Mouse (Mus musculus): ENCODE data around the gene Itga5. TPM values are rescaled to one million over a fixed set of nuclear protein-coding genes. Genes with fewer than 3 reads are reported as not detected.

Itga5 gene
- polyA plus RNA-seq, 1 experiment from 2014 or later: 62.4 TPM

DNA sequence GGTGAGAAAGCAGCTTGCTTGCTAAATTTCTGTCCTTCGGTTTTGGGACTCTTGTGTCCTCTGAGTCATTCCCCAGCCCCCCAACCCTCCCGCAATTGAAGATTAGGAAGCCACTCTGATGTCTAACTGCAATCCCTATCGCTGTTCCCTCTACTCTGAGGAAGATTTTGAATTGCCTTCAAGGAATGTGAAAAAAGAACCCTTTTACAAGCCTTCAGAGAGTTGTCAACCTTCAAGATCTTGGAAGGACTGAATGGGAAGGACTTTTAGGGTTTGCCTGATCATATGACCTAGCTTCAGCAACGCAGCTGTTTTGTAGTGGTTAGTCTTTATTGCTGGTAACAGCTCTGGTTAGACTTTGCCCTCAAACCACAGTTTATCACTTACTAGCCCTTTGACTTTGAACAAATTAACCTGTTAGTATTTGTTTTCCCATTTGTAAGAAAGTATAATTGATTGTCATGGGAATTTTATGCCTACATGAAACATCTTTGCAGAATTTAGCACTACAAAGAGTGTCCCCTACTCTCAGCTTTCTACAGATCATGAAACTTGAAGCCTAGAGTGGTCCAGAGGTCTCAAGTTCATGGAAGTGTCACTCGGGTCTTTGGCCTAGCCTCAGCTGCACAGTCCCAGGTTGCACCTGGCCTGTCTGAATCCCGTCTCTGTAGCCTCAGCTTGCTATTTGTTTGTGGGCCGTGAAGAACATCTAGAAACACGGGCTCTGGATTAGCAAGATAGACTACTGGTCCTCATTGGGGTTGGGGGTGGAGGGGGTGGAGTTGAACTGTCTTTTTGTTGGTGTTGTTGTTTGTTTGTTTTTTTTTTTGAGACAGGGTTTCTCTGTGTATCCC lies 60.5 kb downstream of the Itga5 start:
- peak overlapping the region; percentile 54 for H3K4me3 ChIP-seq
- peak overlapping the region; percentile 51 for H3K9ac ChIP-seq
- 41% methylated on average over 8 of the region's 8 CpGs for WGBS
- no peaks in the 10 kb centered on the region for H3K9me3 ChIP-seq (replicated peaks)
- H3K27me3 ChIP-seq: peaks cover 5% of the 10 kb centered on the region; the same call in 1 of the 2 replicates
- peaks cover 55% of the 10 kb centered on the region for H3K4me1 ChIP-seq (replicated peaks)
- peak overlapping the region; percentile 79 for H3K4me2 ChIP-seq
- H3K36me3 ChIP-seq: no peaks in the 10 kb centered on the region
- peak overlapping the region; percentile 86 for H3K27ac ChIP-seq
- no peak for ATAC-seq (replicated peaks; ENCODE audit: insufficient number of reproducible peaks, insufficient read depth, low FRiP score, low read depth)

DNA sequence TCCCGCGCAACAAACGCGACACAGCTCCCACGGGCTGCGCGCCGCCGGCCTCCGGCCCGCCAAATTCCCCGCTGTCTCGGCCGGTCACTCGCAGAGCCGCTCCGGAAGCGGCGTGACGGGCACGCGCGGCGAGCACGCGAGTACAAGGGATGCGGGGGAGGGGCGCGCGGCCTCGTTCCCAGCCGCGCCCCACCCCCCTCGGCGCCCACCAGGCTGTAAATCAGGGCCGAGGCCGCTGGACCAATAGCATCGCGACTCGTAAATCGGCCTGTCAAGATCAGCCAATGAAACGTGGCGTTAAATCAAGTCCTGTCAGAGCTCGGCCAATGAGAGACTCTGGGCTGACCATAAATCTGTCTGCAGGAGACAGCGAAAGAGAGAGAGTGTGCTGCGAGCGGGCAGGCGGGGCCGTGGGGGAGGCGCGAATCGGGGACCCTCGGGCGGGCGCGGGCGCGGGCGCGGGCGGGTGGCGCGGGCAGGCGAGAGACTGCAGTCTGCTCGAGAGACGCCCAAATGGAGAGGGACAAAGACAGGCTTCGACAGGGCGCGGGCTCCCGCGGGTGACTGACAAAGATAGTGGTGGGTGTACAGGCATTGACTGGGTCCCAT lies 61.4 kb downstream of the Itga5 start:
- Histone ChIP-seq H3K27ac (peak overlapping the region; percentile 86), H3K4me3 (peak overlapping the region; percentile 54), H3K36me3 (no peaks in the 10 kb centered on the region), H3K9me3 (replicated peaks) (no peaks in the 10 kb centered on the region), H3K27me3 (peaks cover 5% of the 10 kb centered on the region; the same call in 1 of the 2 replicates), H3K4me2 (peak overlapping the region; percentile 79), H3K4me1 (replicated peaks) (peaks cover 64% of the 10 kb centered on the region), H3K9ac (peak overlapping the region; percentile 63)
- ATAC-seq (replicated peaks; ENCODE audit: insufficient number of reproducible peaks, insufficient read depth, low FRiP score, low read depth): peak; percentile 95
- under 1% methylated on average over 71 of the region's 71 CpGs for WGBS

GRCm38 (mm10) chr15:103304616-103304969 lies 62.0 kb downstream of the Itga5 start:
- H3K27me3 ChIP-seq: peaks cover 5% of the 10 kb centered on the region; the same call in 1 of the 2 replicates
- H3K36me3 ChIP-seq: 0 out of 2 replicates have a peak, but pooled peaks cover 1% of the 10 kb centered on the region
- peak overlapping the region; percentile 54 for H3K4me3 ChIP-seq
- H3K4me2 ChIP-seq: peak overlapping the region; percentile 79
- no peak for ATAC-seq (replicated peaks; ENCODE audit: insufficient number of reproducible peaks, insufficient read depth, low FRiP score, low read depth)
- H3K9me3 ChIP-seq (replicated peaks): no peaks in the 10 kb centered on the region
- H3K27ac ChIP-seq: peak overlapping the region; percentile 76
- H3K9ac ChIP-seq: peak overlapping the region; percentile 63
- peaks cover 70% of the 10 kb centered on the region for H3K4me1 ChIP-seq (replicated peaks)
- WGBS: under 1% methylated on average over 9 of the region's 9 CpGs

DNA sequence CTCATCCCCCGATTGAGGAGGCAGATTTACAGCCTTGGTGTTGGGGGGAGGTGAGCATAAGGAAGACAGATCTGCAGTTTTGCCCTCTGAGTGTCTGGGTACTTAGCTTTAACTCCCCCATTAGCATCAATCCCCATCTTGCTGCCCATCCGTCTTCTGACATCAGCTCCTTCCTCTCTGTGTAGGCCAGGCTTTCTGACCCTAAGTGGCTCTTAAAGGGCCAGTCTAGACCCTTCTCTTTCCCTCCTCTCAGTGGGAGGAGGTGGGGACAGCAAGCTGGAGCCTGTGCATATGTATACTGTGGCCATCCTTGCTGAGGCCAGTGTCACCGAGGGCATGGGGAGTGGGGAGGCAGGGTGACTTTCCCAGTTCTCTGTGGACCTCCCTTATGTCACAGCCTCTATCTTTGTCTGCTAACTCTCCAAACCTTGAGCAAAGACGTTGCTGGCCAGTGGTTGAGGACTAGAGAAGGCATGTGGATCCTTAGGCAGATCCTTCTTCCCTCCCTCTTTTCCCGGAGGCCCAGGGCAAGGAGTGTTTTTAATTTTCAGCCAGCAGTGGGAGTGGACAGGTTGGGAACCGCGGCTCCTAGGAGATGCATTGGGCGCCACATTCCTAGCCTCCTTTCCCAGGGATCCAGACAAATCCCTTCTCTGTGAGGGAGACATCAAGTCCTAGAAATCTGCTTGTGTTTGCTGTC lies 62.5 kb downstream of the Itga5 start:
- H3K36me3 ChIP-seq: peaks cover 6% of the 10 kb centered on the region; the same call in 1 of the 2 replicates
- H3K4me1 ChIP-seq (replicated peaks): peaks cover 74% of the 10 kb centered on the region
- H3K27ac ChIP-seq: peak overlapping the region; percentile 76
- 17% methylated on average over 8 of the region's 8 CpGs for WGBS
- peak overlapping the region; percentile 79 for H3K4me2 ChIP-seq
- peak overlapping the region; percentile 54 for H3K4me3 ChIP-seq
- H3K9ac ChIP-seq: peak overlapping the region; percentile 63
- no peak for ATAC-seq (replicated peaks; ENCODE audit: insufficient number of reproducible peaks, insufficient read depth, low FRiP score, low read depth)
- peaks cover 2% of the 10 kb centered on the region; the same call in 1 of the 2 replicates for H3K27me3 ChIP-seq
- no peaks in the 10 kb centered on the region for H3K9me3 ChIP-seq (replicated peaks)

GRCm38 (mm10) chr15:103302341-103303021 lies 64.1 kb downstream of the Itga5 start:
- Histone ChIP-seq H3K36me3 (peaks cover 22% of the 10 kb centered on the region; the same call in 1 of the 2 replicates), H3K27ac (peak overlapping the region; percentile 54), H3K9me3 (replicated peaks) (no peaks in the 10 kb centered on the region), H3K4me3 (no peak overlapping the region), H3K4me1 (replicated peaks) (peaks cover 67% of the 10 kb centered on the region), H3K4me2 (no peak overlapping the region), H3K27me3 (no peaks in the 10 kb centered on the region), H3K9ac (no peak overlapping the region)
- 49% methylated on average over 6 of the region's 6 CpGs for WGBS
- no peak for ATAC-seq (replicated peaks; ENCODE audit: insufficient number of reproducible peaks, insufficient read depth, low FRiP score, low read depth)

GRCm38 (mm10) chr15:103301547-103302340 lies 64.8 kb downstream of the Itga5 start:
- peaks cover 61% of the 10 kb centered on the region for H3K4me1 ChIP-seq (replicated peaks)
- H3K4me3 ChIP-seq: no peak overlapping the region
- WGBS: 39% methylated on average over 5 of the region's 5 CpGs
- no peaks in the 10 kb centered on the region for H3K27me3 ChIP-seq
- no peak overlapping the region for H3K9ac ChIP-seq
- H3K27ac ChIP-seq: peak overlapping the region; percentile 54
- ATAC-seq (replicated peaks; ENCODE audit: insufficient number of reproducible peaks, insufficient read depth, low FRiP score, low read depth): no peak
- no peaks in the 10 kb centered on the region for H3K9me3 ChIP-seq (replicated peaks)
- no peak overlapping the region for H3K4me2 ChIP-seq
- H3K36me3 ChIP-seq: peaks cover 29% of the 10 kb centered on the region; the same call in 1 of the 2 replicates

GRCm38 (mm10) chr15:103301046-103301445 lies 65.5 kb downstream of the Itga5 start:
- Histone ChIP-seq H3K9me3 (replicated peaks) (no peaks in the 10 kb centered on the region), H3K9ac (no peak overlapping the region), H3K4me3 (no peak overlapping the region), H3K4me2 (no peak overlapping the region), H3K27me3 (no peaks in the 10 kb centered on the region), H3K36me3 (peaks cover 36% of the 10 kb centered on the region; the same call in 1 of the 2 replicates), H3K4me1 (replicated peaks) (peaks cover 57% of the 10 kb centered on the region), H3K27ac (peak overlapping the region; percentile 56)
- WGBS: 55% methylated on average over 2 of the region's 2 CpGs
- ATAC-seq (replicated peaks; ENCODE audit: insufficient number of reproducible peaks, insufficient read depth, low FRiP score, low read depth): no peak

- Histone ChIP-seq H3K27ac (peak overlapping the region; percentile 56), H3K36me3 (peaks cover 36% of the 10 kb centered on the region; the same call in 1 of the 2 replicates), H3K4me3 (peak overlapping the region; percentile 30), H3K27me3 (no peaks in the 10 kb centered on the region), H3K4me1 (replicated peaks) (peaks cover 53% of the 10 kb centered on the region), H3K4me2 (peak overlapping the region; percentile 56), H3K9ac (0 out of 2 replicates have a peak overlapping the region, but pooled peaks have one; percentile 36), H3K9me3 (replicated peaks) (no peaks in the 10 kb centered on the region)
- WGBS: 25% methylated on average over 2 of the region's 2 CpGs
- no peak for ATAC-seq (replicated peaks; ENCODE audit: insufficient number of reproducible peaks, insufficient read depth, low FRiP score, low read depth)
These were observed 66.0 kb downstream of the Itga5 start for GRCm38 (mm10) chr15:103300560-103300959.

- H3K36me3 ChIP-seq: peaks cover 36% of the 10 kb centered on the region; the same call in 1 of the 2 replicates
- peak overlapping the region; percentile 56 for H3K4me2 ChIP-seq
- peaks cover 52% of the 10 kb centered on the region for H3K4me1 ChIP-seq (replicated peaks)
- peak overlapping the region; percentile 36; the same call in 1 of the 2 replicates for H3K9ac ChIP-seq
- H3K9me3 ChIP-seq (replicated peaks): no peaks in the 10 kb centered on the region
- 21% methylated on average over 18 of the region's 18 CpGs for WGBS
- no peaks in the 10 kb centered on the region for H3K27me3 ChIP-seq
- H3K27ac ChIP-seq: peak overlapping the region; percentile 56
- no peak for ATAC-seq (replicated peaks; ENCODE audit: insufficient number of reproducible peaks, insufficient read depth, low FRiP score, low read depth)
- H3K4me3 ChIP-seq: peak overlapping the region; percentile 30
These were observed 66.5 kb downstream of the Itga5 start for GRCm38 (mm10) chr15:103300067-103300471.

GRCm38 (mm10) chr15:103299644-103300043 lies 66.9 kb downstream of the Itga5 start:
- Histone ChIP-seq H3K27me3 (no peaks in the 10 kb centered on the region), H3K27ac (peak overlapping the region; percentile 56), H3K4me1 (replicated peaks) (peaks cover 51% of the 10 kb centered on the region), H3K9ac (0 out of 2 replicates have a peak overlapping the region, but pooled peaks have one; percentile 36), H3K4me2 (peak overlapping the region; percentile 56), H3K9me3 (replicated peaks) (no peaks in the 10 kb centered on the region), H3K36me3 (peaks cover 37% of the 10 kb centered on the region; the same call in 1 of the 2 replicates), H3K4me3 (peak overlapping the region; percentile 30; the same call in 1 of the 2 replicates)
- 58% methylated on average over 8 of the region's 8 CpGs for WGBS
- ATAC-seq (replicated peaks; ENCODE audit: insufficient number of reproducible peaks, insufficient read depth, low FRiP score, low read depth): no peak

Measured in heart, embryonic 15.5 days (tissue).